Mouse (Mus musculus) heart, adult 18-20 months (tissue): ENCODE data around the gene Sept8. TPM values are rescaled to one million over a fixed set of nuclear protein-coding genes. Genes with fewer than 3 reads are reported as not detected.

Experiments
- DNase-seq, 2 experiments: peaks; one replicate each; pipeline ENCODE4 v3.0.0; 2021 to 2022; ENCODE audit warnings: mixed read lengths in 1 of 2
- total RNA-seq, 2 experiments: library from RNA; stranded (reverse); gene quantifications; 2 replicates each; pipeline ENCODE4 v1.2.3; 2021

Sept8 gene
- total RNA-seq, 2 experiments from 2014 or later, result 24.7 to 24.8 TPM

- peak; percentile 97 for DNase-seq
Observed at GRCm38 (mm10) chr11:53567224-53568014, 48.4 kb downstream of the Sept8 start, which contains the start of gene Kif3a. Gene Kif3a, plus strand, starts transcription at chr11:53567379.

DNA sequence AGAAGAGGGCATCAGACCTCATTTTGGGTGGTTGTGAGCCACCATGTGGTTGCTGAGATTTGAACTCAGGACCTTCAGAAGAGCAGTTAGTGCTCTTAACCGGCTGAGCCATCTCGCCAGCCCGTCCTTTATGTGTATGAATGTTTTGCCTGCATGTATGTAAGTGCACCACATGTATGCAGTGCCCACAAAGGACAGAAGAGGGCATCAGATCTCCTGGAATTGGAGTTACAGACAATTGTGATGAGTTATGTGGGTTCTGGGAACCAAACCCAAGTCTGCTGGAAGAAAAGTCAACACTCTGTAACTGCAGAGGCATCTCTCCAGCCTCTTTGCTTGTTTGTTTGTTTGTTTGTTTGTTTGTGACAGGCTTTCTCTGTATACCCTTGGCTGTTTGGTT is 61.5 kb downstream of the Sept8 start:
- DNase-seq, result no peak

DNA sequence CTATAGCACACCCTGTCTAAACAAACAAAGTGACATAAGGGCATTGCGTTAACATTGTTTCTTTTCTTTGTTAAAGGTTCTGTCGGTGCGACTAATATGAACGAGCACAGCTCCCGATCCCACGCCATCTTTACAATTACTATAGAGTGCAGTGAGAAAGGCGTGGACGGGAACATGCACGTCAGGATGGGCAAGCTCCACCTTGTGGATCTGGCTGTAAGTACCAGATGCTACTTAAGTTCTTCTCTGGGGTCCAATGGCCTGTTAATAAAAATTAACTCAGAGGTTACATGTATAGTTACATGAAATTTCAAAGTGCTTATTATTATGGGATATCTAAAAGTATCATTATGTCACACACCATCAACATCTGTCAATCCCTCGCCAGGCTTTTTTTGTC is 64.1 kb downstream of the Sept8 start:
- DNase-seq, result no peak

- DNase-seq, result peak; percentile 10
Observed at GRCm38 (mm10) chr11:53584849-53585248, 65.8 kb downstream of the Sept8 start.

DNA sequence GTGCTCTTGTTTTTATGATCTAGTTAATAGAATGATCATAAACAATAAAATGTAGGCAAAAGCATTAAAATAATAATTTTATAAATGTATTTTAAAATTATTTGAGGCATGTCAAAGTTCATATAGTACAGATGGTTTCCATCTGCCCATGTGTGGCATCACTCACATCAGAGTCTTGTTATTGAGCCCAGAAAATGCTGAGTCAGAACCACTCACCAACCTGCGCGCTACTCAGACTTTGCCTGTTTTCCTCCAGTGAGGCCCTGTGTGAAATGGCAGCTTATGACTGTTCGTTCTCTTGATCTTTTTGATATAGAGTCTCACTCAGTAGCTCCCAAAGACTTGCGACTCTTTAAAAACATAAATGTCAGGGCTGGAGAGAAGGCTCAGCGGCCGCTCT is 66.5 kb downstream of the Sept8 start:
- DNase-seq, result no peak

- DNase-seq, result no peak
Observed at GRCm38 (mm10) chr11:53588279-53588678, 69.2 kb downstream of the Sept8 start.

GRCm38 (mm10) chr11:53590368-53590768 is 71.3 kb downstream of the Sept8 start:
- peak; percentile 13 to 38 for DNase-seq

- no peak for DNase-seq
Observed at GRCm38 (mm10) chr11:53591116-53591515, 72.1 kb downstream of the Sept8 start.

Other genes with a start within 250 kb of the Sept8 start
- gene Hspa4, start 218.8 kb upstream of the Sept8 start, total RNA-seq, result 100 to 1,000 TPM; 121 to 131 TPM
- 1 to 10 TPM; 6.1 to 6.6 TPM for gene Zcchc10, start 194.6 kb upstream of the Sept8 start, total RNA-seq
- gene Aff4, start 168.4 kb upstream of the Sept8 start, total RNA-seq, result 10 to 100 TPM; 50.8 to 83.3 TPM
- not detected for gene Leap2, start 96.1 kb upstream of the Sept8 start, total RNA-seq
- 1,000 to 10,000 TPM; 2,590 to 2,622 TPM for gene Uqcrq, start 88.4 kb upstream of the Sept8 start, total RNA-seq
- under 1 TPM; 0.52 to 0.80 TPM for gene Gdf9, start 88.2 kb upstream of the Sept8 start, total RNA-seq
- not detected for gene Gm10447, start 62.1 kb upstream of the Sept8 start, total RNA-seq
- gene Shroom1, start 62.1 kb upstream of the Sept8 start, total RNA-seq, result under 1 TPM; 0.30 to 0.57 TPM
- not detected for gene Gm9837, start 48.8 kb upstream of the Sept8 start, total RNA-seq
- gene Gm9945, start 39.1 kb upstream of the Sept8 start, total RNA-seq, result not detected
- under 1 TPM; 0.28 to 0.30 TPM for gene Sowaha, start 39.0 kb upstream of the Sept8 start, total RNA-seq
- gene Kif3a, start 48.1 kb downstream of the Sept8 start, total RNA-seq, result 10 to 100 TPM in 1 of 2 experiments, 1 to 10 TPM in 1; 8.4 to 11.2 TPM
- gene Il4, start 99.4 kb downstream of the Sept8 start, total RNA-seq, result not detected
- gene Il13, start 115.4 kb downstream of the Sept8 start, total RNA-seq, result not detected
- 1 to 10 TPM; 8.0 to 8.6 TPM for gene Rad50, start 188.1 kb downstream of the Sept8 start, total RNA-seq
- not detected for gene Il5, start 201.5 kb downstream of the Sept8 start, total RNA-seq